Mouse (Mus musculus) bone marrow macrophage, adult 2 months (primary cell): ENCODE results near the gene Nprl2.

Source experiments
- CTCF ChIP-seq: IDR thresholded peaks from 2 replicates; pipeline ENCODE4 v1.5.1; 2012; ENCODE audit warnings: low read depth, mild to moderate bottlenecking, low read length, moderate library complexity
- POLR2A ChIP-seq: IDR thresholded peaks from 2 replicates; pipeline ENCODE4 v1.6.1; 2012; ENCODE audit warnings: mild to moderate bottlenecking, low read depth, low read length, borderline replicate concordance

GRCm38 (mm10) chr9:107570016-107570415, 28.0 kb downstream of the Nprl2 start:
- no peak for TF ChIP-seq CTCF
- no peak for TF ChIP-seq POLR2A
